In the genomic region with DNA sequence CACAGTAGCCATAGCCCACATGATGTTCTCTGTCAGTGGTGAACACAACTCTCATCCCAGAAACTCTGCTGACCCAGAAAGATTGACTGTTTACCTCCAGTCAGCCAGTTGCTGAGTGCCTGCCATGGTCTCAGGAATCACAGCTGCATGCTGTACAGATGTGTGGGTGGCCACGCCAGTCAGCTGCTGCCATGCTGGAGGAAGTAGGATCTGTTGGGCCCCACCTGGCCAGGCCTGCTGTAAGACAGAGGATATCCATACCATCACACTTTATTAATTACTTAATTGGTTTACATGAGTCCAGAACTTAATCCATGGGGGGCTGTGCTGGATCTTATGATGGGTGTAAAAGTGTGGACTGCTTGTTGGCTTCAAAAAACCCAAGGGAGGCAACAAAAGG, we compare ENCODE assay signal across 33 mouse cellular contexts. TPM values are rescaled to one million over a fixed set of nuclear protein-coding genes. Genes with fewer than 3 reads are reported as not detected.
DNase-seq lines count a peak whose midpoint lies in the region; ATAC-seq lines count a peak whose summit lies in the region.
"Had no signal": no experiment of that assay in that cellular context is flagged by ENCODE, and none has a peak within 500 bp of the region (broad histone marks: within the 10 kb centered on the region; RNA-seq: fewer than 3 reads in every experiment).

No protein-coding gene starts in this region.

- 77% methylated on average over 1 of the region's 1 CpGs for WGBS in embryonic facial prominence, embryonic 10.5 days
- 85% methylated on average over 1 of the region's 1 CpGs for WGBS in hindbrain, embryonic 12.5 days

- H3K27me3 ChIP-seq in embryonic facial prominence, embryonic 10.5 days (replicated peaks; ENCODE audit: low read depth, poor library complexity, severe bottlenecking), result no peaks in the 10 kb centered on the region
- no peaks in the 10 kb centered on the region for H3K27me3 ChIP-seq in hindbrain, embryonic 12.5 days
- H3K27me3 ChIP-seq: heart, embryonic 15.5 days; hindbrain, embryonic 15.5 days; kidney, embryonic 15.5 days; limb, embryonic 15.5 days; liver, embryonic 13.5 days; midbrain, embryonic 13.5 days; neural tube, embryonic 15.5 days had no signal

- intact Hi-C loops in heart, postnatal 36 days (cut with DNase I), result no loop called here

- peak; percentile 88 for DNase-seq in heart, adult 11 months
- DNase-seq in heart, postnatal 36 days, result no peak
- DNase-seq in A20 (ENCODE audit: low read depth, low spot score), result peak; percentile 79
- DNase-seq in embryonic facial prominence, embryonic 10.5 days (ENCODE audit: low spot score), result peak; percentile 47
- peak; percentile 12 for DNase-seq in skeletal muscle tissue, adult 2 months (ENCODE audit: low read depth, low spot score)
- DNase-seq: adrenal gland, adult 8-10 months; cerebellum, adult 9-10 months; gastrocnemius, postnatal 10 days; kidney, adult 11 months; kidney, postnatal 25 days; liver, embryonic 13.5 days; lung, adult 18-20 months; lung, postnatal 4 days; right cerebral cortex, adult 18-20 months; thymus, adult 18-20 months; thymus, postnatal 36 days had no signal

- no peak overlapping the region for H3K4me2 ChIP-seq in hindbrain, embryonic 12.5 days (replicated peaks)
- H3K4me2 ChIP-seq: heart, embryonic 15.5 days; hindbrain, embryonic 15.5 days; kidney, embryonic 15.5 days; limb, embryonic 15.5 days; liver, embryonic 13.5 days; midbrain, embryonic 13.5 days; neural tube, embryonic 15.5 days had no signal

- peaks cover 82% of the 10 kb centered on the region for H3K36me3 ChIP-seq in embryonic facial prominence, embryonic 10.5 days (replicated peaks)
- peaks cover 56% of the 10 kb centered on the region for H3K36me3 ChIP-seq in hindbrain, embryonic 12.5 days

- no peak overlapping the region for H3K9ac ChIP-seq in hindbrain, embryonic 12.5 days
- H3K9ac ChIP-seq: heart, embryonic 15.5 days; hindbrain, embryonic 15.5 days; kidney, embryonic 15.5 days; limb, embryonic 15.5 days; liver, embryonic 13.5 days; midbrain, embryonic 13.5 days; neural tube, embryonic 15.5 days had no signal

- H3K4me3 ChIP-seq in embryonic facial prominence, embryonic 10.5 days, result no peak overlapping the region
- H3K4me3 ChIP-seq in hindbrain, embryonic 12.5 days, result no peak overlapping the region
- H3K4me3 ChIP-seq: erythroblast, embryonic 14.5 days; heart, embryonic 10.5 days; heart, embryonic 15.5 days; hindbrain, embryonic 15.5 days; kidney, embryonic 15.5 days; limb, embryonic 10.5 days; limb, embryonic 15.5 days; liver, embryonic 13.5 days; midbrain, embryonic 13.5 days; neural tube, embryonic 15.5 days had no signal

- H3K27ac ChIP-seq in embryonic facial prominence, embryonic 10.5 days (replicated peaks), result no peak overlapping the region
- H3K27ac ChIP-seq in hindbrain, embryonic 12.5 days, result no peak overlapping the region
- H3K27ac ChIP-seq: heart, embryonic 10.5 days; heart, embryonic 15.5 days; hindbrain, embryonic 15.5 days; kidney, embryonic 15.5 days; limb, embryonic 10.5 days; limb, embryonic 15.5 days; liver, embryonic 13.5 days; midbrain, embryonic 13.5 days; neural tube, embryonic 15.5 days had no signal

- ATAC-seq in hindbrain, embryonic 12.5 days (ENCODE audit: low FRiP score), result no peak
- no peak for ATAC-seq in megakaryocyte, adult 5-6 weeks (ENCODE audit: poor library complexity, severe bottlenecking)
- ATAC-seq: activated CD4-positive, CD25-positive, alpha-beta regulatory T cell, adult 4 months; forebrain, embryonic 16.5 days; inflammation-experienced regulatory T-cells, adult 6 months; lung, postnatal 0 days; midbrain, embryonic 13.5 days had no signal

- H3K9me3 ChIP-seq in embryonic facial prominence, embryonic 10.5 days, result no peaks in the 10 kb centered on the region
- no peaks in the 10 kb centered on the region for H3K9me3 ChIP-seq in hindbrain, embryonic 12.5 days (replicated peaks)
- H3K9me3 ChIP-seq: heart, embryonic 10.5 days; heart, embryonic 15.5 days; hindbrain, embryonic 15.5 days; kidney, embryonic 15.5 days; limb, embryonic 10.5 days; limb, embryonic 15.5 days; liver, embryonic 13.5 days; midbrain, embryonic 13.5 days; neural tube, embryonic 15.5 days had no signal

- H3K4me1 ChIP-seq in embryonic facial prominence, embryonic 10.5 days, result peaks cover 4% of the 10 kb centered on the region
- peaks cover 4% of the 10 kb centered on the region; the same call in 1 of the 2 replicates for H3K4me1 ChIP-seq in hindbrain, embryonic 12.5 days
- H3K4me1 ChIP-seq: heart, embryonic 10.5 days; heart, embryonic 15.5 days; hindbrain, embryonic 15.5 days; kidney, embryonic 15.5 days; limb, embryonic 10.5 days; limb, embryonic 15.5 days; liver, embryonic 13.5 days; neural tube, embryonic 15.5 days had no signal

RNA-seq across cellular contexts. Expression of a gene that starts 58.5 kb away (rescaled TPM):
- 1 to 10 TPM; 1.5 to 1.7 TPM for total RNA-seq in heart, postnatal 36 days (2021)
- polyA plus RNA-seq in embryonic facial prominence, embryonic 10.5 days (2016; fragmentation: Nextera tagmentation; extraction: Ambion mirVana), result 0.82 and 0.97 TPM in 2 replicates
- polyA plus RNA-seq in hindbrain, embryonic 12.5 days (2016; fragmentation: Nextera tagmentation; extraction: Ambion mirVana), result 4.1 and 4.8 TPM in 2 replicates
- not detected in 2 replicates for total RNA-seq in megakaryocyte, adult 5-6 weeks (2015)
- total RNA-seq in megakaryocyte, adult 5-6 weeks (2017), result not detected in 2 replicates
- total RNA-seq: hematopoietic stem cell, adult 5-6 weeks; megakaryocyte-erythroid progenitor cell, adult 5-6 weeks had no signal
- polyA plus RNA-seq: activated CD4-positive, CD25-positive, alpha-beta regulatory T cell, adult 4 months had no signal

Comparison
In these comparisons a context has a peak if more than half of its experiments do, and no peak if none do; other contexts are left out.
1. DNase-seq: peak in heart, adult 11 months (single experiment), A20 (single experiment), embryonic facial prominence, embryonic 10.5 days (single experiment) and skeletal muscle tissue, adult 2 months (single experiment); none in heart, postnatal 36 days (0 of 2).